Mouse (Mus musculus): ENCODE measurements around the gene Acadvl. TPM values are rescaled to one million over a fixed set of nuclear protein-coding genes. Genes with fewer than 3 reads are reported as not detected.
A peak's percentile ranks its signal among the peaks of the same experiment; 100 is the strongest.

The Acadvl gene
- polyA plus RNA-seq (2014; fragmentation: Nextera tagmentation; extraction: Ambion mirVana), result 49.5 and 57.2 TPM in 2 replicates

- Histone ChIP-seq H3K36me3 (ENCODE audit: control insufficient read depth, insufficient read depth, low read length) (peaks cover 27% of the 10 kb centered on the region), H3K4me2 (ENCODE audit: low read depth, low read length) (peak within 1 kb of the TSS; percentile 61), H3K27ac (ENCODE audit: low read depth, low read length) (peak within 1 kb of the TSS; percentile 66; the same call in 1 of the 2 replicates), H3K9ac (replicated peaks; ENCODE audit: low read depth, low read length) (peak within 1 kb of the TSS; percentile 63), H3K9me3 (ENCODE audit: control insufficient read depth, low read length) (no peaks in the 10 kb centered on the region), H3K4me1 (ENCODE audit: control insufficient read depth, insufficient read depth, low read length) (peaks cover 21% of the 10 kb centered on the region), H3K4me3 (ENCODE audit: low read depth, low read length) (peak within 1 kb of the TSS; percentile 47), H3K27me3 (ENCODE audit: control insufficient read depth, insufficient read depth, low read length) (no peaks in the 10 kb centered on the region)
- ATAC-seq (ENCODE audit: low read depth), result peak; percentile 84
- WGBS, result under 1% methylated on average over 35 of the region's 35 CpGs
Measured at GRCm38 (mm10) chr11:70014880-70015558, at the start of gene Acadvl. Gene Acadvl, minus strand, starts transcription at chr11:70015411.

- Histone ChIP-seq H3K4me1 (ENCODE audit: control insufficient read depth, insufficient read depth, low read length) (no peaks in the 10 kb centered on the region), H3K27ac (ENCODE audit: low read depth, low read length) (no peak overlapping the region), H3K4me3 (ENCODE audit: low read depth, low read length) (no peak overlapping the region), H3K4me2 (ENCODE audit: low read depth, low read length) (no peak overlapping the region), H3K9me3 (ENCODE audit: control insufficient read depth, low read length) (no peaks in the 10 kb centered on the region), H3K9ac (replicated peaks; ENCODE audit: low read depth, low read length) (no peak overlapping the region), H3K36me3 (ENCODE audit: control insufficient read depth, insufficient read depth, low read length) (no peaks in the 10 kb centered on the region), H3K27me3 (ENCODE audit: control insufficient read depth, insufficient read depth, low read length) (no peaks in the 10 kb centered on the region)
- ATAC-seq (ENCODE audit: low read depth), result no peak
- WGBS, result 71% methylated on average over 3 of the region's 3 CpGs
Measured at GRCm38 (mm10) chr11:70063053-70063452, 47.8 kb upstream of the Acadvl start.

GRCm38 (mm10) chr11:70059930-70060329 is 44.7 kb upstream of the Acadvl start:
- Histone ChIP-seq H3K27ac (ENCODE audit: low read depth, low read length) (no peak overlapping the region), H3K4me2 (ENCODE audit: low read depth, low read length) (no peak overlapping the region), H3K4me1 (ENCODE audit: control insufficient read depth, insufficient read depth, low read length) (no peaks in the 10 kb centered on the region), H3K27me3 (ENCODE audit: control insufficient read depth, insufficient read depth, low read length) (no peaks in the 10 kb centered on the region), H3K9ac (replicated peaks; ENCODE audit: low read depth, low read length) (no peak overlapping the region), H3K4me3 (ENCODE audit: low read depth, low read length) (no peak overlapping the region), H3K9me3 (ENCODE audit: control insufficient read depth, low read length) (no peaks in the 10 kb centered on the region), H3K36me3 (ENCODE audit: control insufficient read depth, insufficient read depth, low read length) (no peaks in the 10 kb centered on the region)
- 65% methylated on average over 6 of the region's 6 CpGs for WGBS
- no peak for ATAC-seq (ENCODE audit: low read depth)

- Histone ChIP-seq H3K9ac (replicated peaks; ENCODE audit: low read depth, low read length) (no peak overlapping the region), H3K4me1 (ENCODE audit: control insufficient read depth, insufficient read depth, low read length) (no peaks in the 10 kb centered on the region), H3K9me3 (ENCODE audit: control insufficient read depth, low read length) (no peaks in the 10 kb centered on the region), H3K4me3 (ENCODE audit: low read depth, low read length) (no peak overlapping the region), H3K4me2 (ENCODE audit: low read depth, low read length) (no peak overlapping the region), H3K27ac (ENCODE audit: low read depth, low read length) (no peak overlapping the region), H3K27me3 (ENCODE audit: control insufficient read depth, insufficient read depth, low read length) (no peaks in the 10 kb centered on the region), H3K36me3 (ENCODE audit: control insufficient read depth, insufficient read depth, low read length) (no peaks in the 10 kb centered on the region)
- ATAC-seq (ENCODE audit: low read depth), result no peak
- 87% methylated on average over 9 of the region's 9 CpGs for WGBS
Measured at GRCm38 (mm10) chr11:70057805-70058204, 42.6 kb upstream of the Acadvl start.

GRCm38 (mm10) chr11:70055618-70056214 is 40.5 kb upstream of the Acadvl start:
- no peaks in the 10 kb centered on the region for H3K27me3 ChIP-seq (ENCODE audit: control insufficient read depth, insufficient read depth, low read length)
- H3K9ac ChIP-seq (replicated peaks; ENCODE audit: low read depth, low read length), result no peak overlapping the region
- no peak overlapping the region for H3K4me3 ChIP-seq (ENCODE audit: low read depth, low read length)
- H3K4me1 ChIP-seq (ENCODE audit: control insufficient read depth, insufficient read depth, low read length), result no peaks in the 10 kb centered on the region
- no peak overlapping the region for H3K27ac ChIP-seq (ENCODE audit: low read depth, low read length)
- 33% methylated on average over 17 of the region's 18 CpGs for WGBS
- no peak overlapping the region for H3K4me2 ChIP-seq (ENCODE audit: low read depth, low read length)
- peak; percentile 49 for ATAC-seq (ENCODE audit: low read depth)
- no peaks in the 10 kb centered on the region for H3K9me3 ChIP-seq (ENCODE audit: control insufficient read depth, low read length)
- no peaks in the 10 kb centered on the region for H3K36me3 ChIP-seq (ENCODE audit: control insufficient read depth, insufficient read depth, low read length)

- Histone ChIP-seq H3K9ac (replicated peaks; ENCODE audit: low read depth, low read length) (no peak within 1 kb of the TSS), H3K4me2 (ENCODE audit: low read depth, low read length) (no peak within 1 kb of the TSS), H3K36me3 (ENCODE audit: control insufficient read depth, insufficient read depth, low read length) (no peaks in the 10 kb centered on the region), H3K4me3 (ENCODE audit: low read depth, low read length) (no peak within 1 kb of the TSS), H3K27ac (ENCODE audit: low read depth, low read length) (no peak within 1 kb of the TSS), H3K9me3 (ENCODE audit: control insufficient read depth, low read length) (no peaks in the 10 kb centered on the region), H3K4me1 (ENCODE audit: control insufficient read depth, insufficient read depth, low read length) (no peaks in the 10 kb centered on the region), H3K27me3 (ENCODE audit: control insufficient read depth, insufficient read depth, low read length) (no peaks in the 10 kb centered on the region)
- no peak for ATAC-seq (ENCODE audit: low read depth)
- 86% methylated on average over 10 of the region's 10 CpGs for WGBS
Measured at GRCm38 (mm10) chr11:70053898-70054570, 38.8 kb upstream of the Acadvl start, which contains the start of gene Asgr1. Gene Asgr1, plus strand, starts transcription at chr11:70054085.

GRCm38 (mm10) chr11:70053156-70053555 is 37.9 kb upstream of the Acadvl start:
- H3K4me3 ChIP-seq (ENCODE audit: low read depth, low read length), result no peak overlapping the region
- whole genome bisulfite sequencing, result 72% methylated on average over 7 of the region's 7 CpGs
- no peaks in the 10 kb centered on the region for H3K9me3 ChIP-seq (ENCODE audit: control insufficient read depth, low read length)
- H3K9ac ChIP-seq (replicated peaks; ENCODE audit: low read depth, low read length), result no peak overlapping the region
- no peak overlapping the region for H3K27ac ChIP-seq (ENCODE audit: low read depth, low read length)
- no peak overlapping the region for H3K4me2 ChIP-seq (ENCODE audit: low read depth, low read length)
- no peaks in the 10 kb centered on the region for H3K36me3 ChIP-seq (ENCODE audit: control insufficient read depth, insufficient read depth, low read length)
- ATAC-seq (ENCODE audit: low read depth), result no peak
- no peaks in the 10 kb centered on the region for H3K27me3 ChIP-seq (ENCODE audit: control insufficient read depth, insufficient read depth, low read length)
- no peaks in the 10 kb centered on the region for H3K4me1 ChIP-seq (ENCODE audit: control insufficient read depth, insufficient read depth, low read length)

- no peak overlapping the region for H3K27ac ChIP-seq (ENCODE audit: low read depth, low read length)
- H3K27me3 ChIP-seq (ENCODE audit: control insufficient read depth, insufficient read depth, low read length), result no peaks in the 10 kb centered on the region
- no peaks in the 10 kb centered on the region for H3K4me1 ChIP-seq (ENCODE audit: control insufficient read depth, insufficient read depth, low read length)
- 62% methylated on average over 10 of the region's 10 CpGs for WGBS
- H3K4me3 ChIP-seq (ENCODE audit: low read depth, low read length), result no peak overlapping the region
- no peak overlapping the region for H3K9ac ChIP-seq (replicated peaks; ENCODE audit: low read depth, low read length)
- peaks cover 8% of the 10 kb centered on the region for H3K36me3 ChIP-seq (ENCODE audit: control insufficient read depth, insufficient read depth, low read length)
- no peak for ATAC-seq (ENCODE audit: low read depth)
- no peaks in the 10 kb centered on the region for H3K9me3 ChIP-seq (ENCODE audit: control insufficient read depth, low read length)
- no peak overlapping the region for H3K4me2 ChIP-seq (ENCODE audit: low read depth, low read length)
Measured at GRCm38 (mm10) chr11:70049816-70050215, 34.6 kb upstream of the Acadvl start.

- Histone ChIP-seq H3K4me2 (ENCODE audit: low read depth, low read length) (no peak overlapping the region), H3K4me1 (ENCODE audit: control insufficient read depth, insufficient read depth, low read length) (no peaks in the 10 kb centered on the region), H3K36me3 (ENCODE audit: control insufficient read depth, insufficient read depth, low read length) (peaks cover 12% of the 10 kb centered on the region), H3K27ac (ENCODE audit: low read depth, low read length) (no peak overlapping the region), H3K4me3 (ENCODE audit: low read depth, low read length) (no peak overlapping the region), H3K9ac (replicated peaks; ENCODE audit: low read depth, low read length) (no peak overlapping the region), H3K27me3 (ENCODE audit: control insufficient read depth, insufficient read depth, low read length) (no peaks in the 10 kb centered on the region), H3K9me3 (ENCODE audit: control insufficient read depth, low read length) (no peaks in the 10 kb centered on the region)
- 74% methylated on average over 6 of the region's 6 CpGs for WGBS
- no peak for ATAC-seq (ENCODE audit: low read depth)
Measured at GRCm38 (mm10) chr11:70049366-70049765, 34.2 kb upstream of the Acadvl start.

All from neural tube, embryonic 14.5 days (tissue).